Mouse (Mus musculus) cortical plate, adult 2 months (tissue): ENCODE measurements around the gene Cdk18.

Experiments
- CTCF ChIP-seq: fragments of 200-500 bp; IDR thresholded peaks from 2 replicates; pipeline ENCODE4 v1.5.1; 2011; ENCODE audit warnings: mild to moderate bottlenecking, control low read depth, low read length; ENCODE audit not compliant: insufficient read depth; ENCODE audit errors: extremely low read depth
- POLR2A ChIP-seq: fragments of 200-500 bp; IDR thresholded peaks from 2 replicates; pipeline ENCODE4 v1.6.1; 2011; ENCODE audit warnings: mild to moderate bottlenecking, low read length, control low read depth; ENCODE audit not compliant: insufficient read depth; ENCODE audit errors: extremely low read depth

DNA sequence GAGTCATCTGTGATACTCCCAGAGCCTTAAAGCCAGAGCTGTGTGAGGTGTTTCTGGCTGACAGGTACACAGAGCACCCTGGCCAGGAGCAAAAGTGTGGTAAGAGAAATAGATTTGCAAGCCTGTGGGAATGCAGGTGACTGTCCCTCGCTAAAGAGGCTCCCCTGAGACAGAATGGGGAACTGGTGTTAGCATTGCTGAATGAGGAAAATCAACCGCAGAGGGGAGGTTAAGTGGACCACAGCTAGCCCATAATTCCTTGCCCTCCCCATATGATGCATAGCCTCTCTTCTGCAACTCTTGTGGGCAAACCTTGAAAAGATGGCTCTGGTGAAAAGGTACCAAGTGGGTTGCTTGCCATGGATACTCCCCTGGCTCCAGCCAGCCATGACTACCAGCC is 9.9 kb upstream of the Cdk18 start:
- TF ChIP-seq CTCF (no peak), POLR2A (no peak)
